Mouse (Mus musculus) CH12F3 (cell line): ENCODE results near the gene Dis3.

Experiments
- in situ Hi-C: fragments of 300-500 bp; cut with MboI; formaldehyde crosslinking; loops from 2 replicates; pipeline ENCODE4 v1.14.3; 2020; ENCODE audit warnings: low sequenced_read_pairs

The Dis3 gene

DNA sequence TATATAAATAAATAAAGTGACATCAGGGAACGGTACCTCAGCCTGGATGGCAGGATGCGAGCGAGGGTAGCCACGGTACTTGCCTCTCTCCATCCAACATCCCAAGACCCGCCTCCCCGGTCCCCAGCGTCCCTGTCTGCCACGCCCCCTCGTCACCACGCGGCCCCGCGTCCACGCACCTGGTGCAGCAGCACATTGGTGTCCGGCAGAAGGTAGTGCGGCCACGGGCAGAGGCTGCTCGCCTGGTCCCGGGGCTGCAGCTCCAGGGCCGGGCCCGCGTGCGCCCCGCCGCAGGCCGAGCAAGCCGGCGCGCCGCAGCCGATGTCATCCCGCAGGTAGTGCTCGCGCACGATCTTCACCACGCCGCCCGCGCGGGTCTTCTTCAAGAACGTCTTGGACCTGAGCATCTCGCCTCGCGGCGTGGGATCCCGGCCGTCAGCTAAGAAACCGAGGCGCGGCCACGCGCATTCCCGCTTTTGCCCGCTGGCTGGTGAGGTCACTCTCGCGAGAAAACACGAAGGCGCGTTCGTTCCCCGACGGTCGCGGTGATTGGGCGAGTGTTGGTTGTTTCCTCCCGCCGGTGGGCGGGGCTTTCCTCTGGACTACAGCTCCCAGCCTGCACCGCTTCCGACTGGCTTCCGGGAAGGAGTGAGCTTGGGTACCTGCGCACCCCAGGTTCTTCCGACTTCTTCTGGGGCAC lies at the start of gene Dis3, which contains the start of gene Pibf1:
Gene Dis3 (minus strand): TSS at position 504 of the 700 bp plus-strand sequence.
Gene Pibf1 (plus strand): TSS at position 158 of the 700 bp plus-strand sequence.
- in situ Hi-C loops = no loop called here

DNA sequence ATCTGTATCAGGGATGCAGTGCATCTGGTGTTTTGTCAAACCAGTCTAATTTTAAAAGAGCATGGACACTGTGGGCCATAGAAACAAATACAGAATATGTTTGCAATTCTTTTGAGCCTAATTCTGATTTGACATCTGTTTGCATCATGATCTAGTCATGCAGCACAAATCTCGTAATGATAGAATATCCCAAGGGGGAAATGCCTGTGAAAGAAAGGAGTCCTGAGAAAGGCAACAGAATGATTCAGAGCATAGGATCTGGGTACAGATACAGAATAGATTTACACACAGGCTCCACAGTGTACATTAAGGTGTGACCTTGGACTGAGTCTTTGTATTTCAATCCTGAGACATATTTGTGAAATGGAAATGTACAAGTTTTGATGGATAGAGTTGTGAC lies 47.3 kb upstream of the Dis3 start:
- in situ Hi-C loops = loop anchor here (25.0 kb wide), 1 partner anchor 465 kb away; no protein-coding TSS in a partner anchor

DNA sequence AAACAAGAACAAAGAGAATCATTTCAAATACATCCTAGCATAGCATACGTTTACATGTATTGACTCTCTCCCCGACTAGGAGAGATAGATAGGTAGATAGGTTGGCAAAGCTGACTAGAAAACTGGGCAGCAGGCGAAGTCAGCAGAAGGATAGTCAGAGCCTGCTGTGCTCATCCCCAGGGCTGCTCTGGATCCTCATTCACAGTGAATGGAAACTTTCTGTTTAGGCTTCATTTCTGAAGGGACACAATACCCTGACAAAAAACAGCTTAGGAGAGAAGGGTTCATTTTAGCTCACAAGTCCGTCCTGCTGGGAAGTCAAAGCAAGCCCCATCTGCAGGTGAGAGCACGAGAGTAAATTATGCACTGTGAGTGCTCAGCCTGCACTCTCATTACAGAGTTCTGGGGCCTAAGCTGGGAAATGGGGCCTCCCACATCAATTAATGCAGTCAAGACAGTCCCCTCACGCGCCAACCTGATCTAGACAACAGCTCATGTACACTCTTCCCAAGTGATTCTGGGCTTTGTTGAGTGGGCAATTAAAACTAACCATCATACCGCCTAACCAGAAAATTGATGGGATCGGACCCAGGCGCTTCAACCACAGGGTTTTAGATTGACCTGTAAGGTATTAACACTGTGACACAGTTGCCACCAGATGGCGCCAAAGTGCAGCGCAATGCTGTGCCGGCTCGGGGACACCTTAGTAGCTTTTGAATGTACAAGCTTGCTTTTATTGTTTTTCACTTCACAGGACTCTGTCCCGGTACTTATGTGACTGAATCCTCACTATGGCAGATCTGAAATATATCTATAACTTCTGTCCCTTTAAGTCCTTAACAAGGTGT lies 42.4 kb upstream of the Dis3 start:
- in situ Hi-C loops = loop anchor here (5.0 to 25.0 kb wide), 2 partner anchors 470 to 750 kb away; no protein-coding TSS in a partner anchor

DNA sequence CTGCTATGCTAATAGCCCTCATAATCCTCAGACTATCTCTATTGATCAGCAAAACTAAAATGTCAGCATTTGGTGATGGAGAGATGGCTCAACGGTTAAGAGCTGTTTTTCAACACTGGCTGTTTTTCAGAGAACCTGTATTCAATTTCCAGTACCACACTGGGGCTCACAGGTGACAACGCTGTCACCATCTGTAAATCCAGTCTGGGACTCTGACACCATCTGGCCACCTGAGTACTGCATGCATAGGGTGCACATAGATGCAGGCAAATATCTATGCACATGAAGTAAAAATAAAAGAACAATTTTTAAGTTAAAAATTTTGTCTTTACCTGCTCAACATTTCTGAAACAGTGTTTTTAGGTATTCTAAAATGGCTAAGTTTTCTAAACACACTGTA lies 40.5 kb upstream of the Dis3 start:
- in situ Hi-C loops = loop anchor here (5.0 to 25.0 kb wide), 2 partner anchors 472 to 752 kb away; no protein-coding TSS in a partner anchor

GRCm38 (mm10) chr14:99136297-99136696 lies 36.7 kb upstream of the Dis3 start:
- in situ Hi-C loops = loop anchor here (25.0 kb wide), 1 partner anchor 476 kb away; no protein-coding TSS in a partner anchor

- in situ Hi-C loops = loop anchor here (25.0 kb wide), 1 partner anchor 477 kb away; no protein-coding TSS in a partner anchor
These were observed 36.2 kb upstream of the Dis3 start for GRCm38 (mm10) chr14:99135761-99136160.

GRCm38 (mm10) chr14:99134048-99134447 lies 34.5 kb upstream of the Dis3 start:
- in situ Hi-C loops = loop anchor here (25.0 kb wide), 1 partner anchor 478 kb away; no protein-coding TSS in a partner anchor

DNA sequence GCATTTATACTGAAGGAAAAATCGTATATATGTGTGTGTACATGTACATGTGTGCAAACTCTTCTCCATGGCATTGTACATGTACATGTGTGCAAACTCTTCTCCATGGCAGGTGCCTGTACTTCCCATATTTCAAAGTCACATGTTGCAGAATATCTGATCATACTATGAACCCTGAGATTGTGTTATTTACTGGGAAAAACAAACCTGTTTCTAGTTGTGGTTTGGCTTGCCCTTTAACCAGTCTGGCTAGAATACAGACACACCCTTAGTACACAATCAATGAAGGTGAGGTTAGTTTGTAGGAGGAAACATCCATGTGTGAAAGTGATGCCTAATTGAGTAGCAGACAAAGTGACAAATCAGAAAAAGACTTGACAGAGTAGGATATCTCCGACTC lies 29.5 kb upstream of the Dis3 start:
- in situ Hi-C loops = loop anchor here (25.0 kb wide), 1 partner anchor 483 kb away; no protein-coding TSS in a partner anchor

DNA sequence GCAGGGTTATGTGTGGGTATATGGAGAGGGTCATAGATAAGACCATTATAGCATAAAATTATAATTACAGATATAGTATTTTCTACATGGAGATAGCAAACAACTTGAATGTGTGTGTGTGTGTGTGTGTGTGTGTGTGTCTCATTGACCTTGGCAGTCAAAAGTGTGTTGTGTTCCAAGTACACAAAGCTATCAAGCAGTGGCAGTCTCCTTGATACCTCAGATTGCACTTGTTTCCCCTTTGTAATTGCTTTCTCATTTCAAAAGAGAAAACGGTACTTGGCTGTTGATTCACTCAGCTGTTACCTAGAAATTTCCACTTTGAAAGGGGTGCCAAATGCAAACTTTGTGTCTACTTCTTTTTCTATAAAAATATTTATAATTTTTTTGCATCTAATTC lies 27.9 kb upstream of the Dis3 start:
- in situ Hi-C loops = loop anchor here (25.0 kb wide), 1 partner anchor 485 kb away; no protein-coding TSS in a partner anchor

DNA sequence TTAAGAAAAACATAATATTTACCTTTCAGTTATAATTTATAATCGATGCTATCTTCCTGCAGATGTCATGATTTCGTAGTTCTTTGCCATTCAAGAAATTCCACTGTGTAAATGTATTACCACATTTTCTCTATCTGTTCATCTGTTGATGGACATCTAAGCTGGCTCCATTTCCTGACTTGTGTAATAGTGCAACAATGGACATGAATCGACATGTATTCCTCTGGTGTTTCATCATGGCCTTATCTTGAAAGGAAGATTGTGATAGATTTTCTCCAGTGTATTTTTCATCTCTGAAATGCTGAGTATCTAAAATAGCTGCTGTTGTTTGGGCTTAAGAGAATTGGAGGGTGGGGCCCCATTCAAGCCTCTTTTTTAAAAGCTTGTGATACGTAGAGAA lies 27.1 kb upstream of the Dis3 start:
- in situ Hi-C loops = loop anchor here (25.0 kb wide), 1 partner anchor 486 kb away; no protein-coding TSS in a partner anchor

GRCm38 (mm10) chr14:99124076-99124475 lies 24.5 kb upstream of the Dis3 start:
- in situ Hi-C loops = no loop called here

GRCm38 (mm10) chr14:99121584-99122339 lies 22.2 kb upstream of the Dis3 start:
- in situ Hi-C loops = no loop called here

DNA sequence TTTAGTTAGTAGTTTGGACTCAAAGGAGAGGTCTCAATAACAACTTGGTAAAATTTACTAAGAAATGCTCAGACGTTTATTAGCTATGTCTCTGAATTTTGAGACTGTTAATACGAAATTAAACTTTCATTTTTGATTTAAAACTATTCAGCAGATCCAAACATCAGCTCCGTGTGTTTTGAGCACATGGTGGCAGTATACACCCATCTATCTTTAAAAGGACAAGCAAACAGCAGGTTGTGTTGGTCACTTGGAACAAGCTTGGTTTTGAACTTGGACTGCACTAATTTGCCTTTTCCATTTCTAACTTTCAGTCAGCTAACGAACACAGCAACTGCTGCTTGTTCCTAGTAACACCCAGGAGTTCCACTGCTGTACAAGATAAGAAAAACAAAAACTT lies 18.0 kb upstream of the Dis3 start:
- in situ Hi-C loops = no loop called here

- in situ Hi-C loops = no loop called here
These were observed 9.2 kb upstream of the Dis3 start for GRCm38 (mm10) chr14:99108762-99109161.

GRCm38 (mm10) chr14:99107631-99108187 lies 8.1 kb upstream of the Dis3 start:
- in situ Hi-C loops = no loop called here

- in situ Hi-C loops = no loop called here
These were observed 7.1 kb upstream of the Dis3 start for GRCm38 (mm10) chr14:99106671-99107070.

DNA sequence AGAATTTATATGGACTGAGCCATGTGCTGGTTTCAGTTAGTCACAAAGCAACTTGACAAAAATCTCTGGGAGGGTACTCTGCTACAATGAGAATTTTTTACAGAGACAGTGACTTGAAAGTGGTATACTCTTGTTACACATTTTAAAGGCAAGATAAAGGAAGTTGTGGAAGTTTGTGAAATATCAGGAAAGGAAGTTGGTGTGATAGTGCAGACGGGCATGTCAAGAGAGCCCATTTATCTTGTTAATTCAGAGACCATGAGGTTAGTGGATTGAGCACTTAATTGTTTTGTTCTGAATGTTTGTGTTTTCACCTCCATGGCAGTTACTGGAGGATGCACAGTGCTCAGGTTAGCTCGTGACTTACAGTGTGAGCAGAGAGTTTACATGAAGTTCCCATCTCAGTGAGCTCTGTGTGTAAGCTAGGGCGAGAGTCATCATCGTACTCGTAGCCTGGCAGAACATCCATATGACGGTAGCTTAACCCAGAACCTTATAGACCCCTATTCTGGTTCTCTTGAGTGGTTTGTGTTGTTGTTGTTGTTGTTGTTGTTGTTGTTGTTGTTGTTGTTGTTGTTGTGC lies 5.1 kb upstream of the Dis3 start:
- in situ Hi-C loops = no loop called here

DNA sequence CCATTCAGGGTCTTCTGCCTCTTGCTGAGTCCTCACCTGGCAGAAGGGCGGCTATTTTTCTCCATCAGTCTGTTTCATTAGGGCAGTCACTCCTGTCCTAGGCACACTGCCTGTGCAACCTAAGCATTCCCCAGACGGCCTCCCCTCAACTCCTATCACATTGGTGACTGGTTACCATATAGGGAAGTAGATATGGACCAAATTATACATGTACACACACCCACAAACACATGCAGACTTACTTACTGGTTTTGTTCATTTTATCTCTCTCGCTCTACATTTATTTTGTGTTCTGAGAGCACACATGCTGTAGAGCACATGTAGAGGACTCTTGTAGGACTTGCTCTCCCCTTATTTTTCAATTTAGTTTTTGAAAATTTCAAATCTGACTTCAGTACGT lies 3.5 kb upstream of the Dis3 start:
- in situ Hi-C loops = no loop called here

DNA sequence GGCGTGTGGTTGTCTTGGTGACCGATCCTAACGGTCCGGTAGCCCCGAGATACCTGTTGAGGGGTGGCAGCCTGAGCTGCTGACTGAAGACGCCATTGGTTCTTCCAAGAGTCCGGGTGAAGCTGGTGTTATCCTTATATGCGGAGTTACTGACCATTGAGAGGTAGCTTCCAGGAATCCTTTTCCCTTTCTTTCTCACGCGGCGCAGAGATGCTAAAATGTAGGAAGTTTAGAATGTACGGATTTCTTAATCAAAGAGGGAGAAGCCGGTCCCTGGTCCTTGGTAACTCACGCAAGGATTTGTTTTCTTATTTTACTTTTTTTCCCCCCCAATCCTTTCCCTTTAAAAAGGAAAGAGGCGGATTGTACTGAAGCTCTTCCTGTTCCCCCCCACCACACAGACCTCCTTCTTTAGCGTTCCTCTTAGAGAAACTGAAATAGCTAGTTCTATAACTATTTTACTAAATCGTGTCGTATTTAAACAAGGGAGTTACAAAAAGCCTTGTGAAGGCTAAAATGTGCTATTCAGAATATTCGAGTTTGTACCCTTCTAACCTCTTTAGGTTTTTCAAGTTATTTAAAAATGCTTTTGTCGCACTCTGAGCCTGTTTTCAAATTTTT lies 507 bp upstream of the Dis3 start:
- in situ Hi-C loops = no loop called here

DNA sequence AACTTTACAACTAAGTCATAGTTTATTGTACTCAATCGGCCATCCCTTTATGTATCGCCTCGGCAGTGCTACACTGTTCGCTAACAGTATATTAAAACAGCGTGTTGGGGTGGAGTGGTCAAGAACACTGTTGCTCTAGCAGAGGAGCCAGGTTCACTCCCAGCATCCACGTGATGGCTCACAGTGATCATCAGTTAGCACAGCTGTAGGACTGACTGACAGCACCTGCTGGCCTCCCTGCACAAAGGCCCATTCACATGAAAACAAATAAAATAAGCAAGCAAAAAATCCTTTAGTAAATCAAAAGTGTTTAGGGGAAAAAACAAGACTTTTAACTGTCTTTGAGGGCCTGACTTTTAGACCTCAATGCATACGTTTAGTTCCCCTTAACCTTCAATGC lies 10.6 kb downstream of the Dis3 start:
- in situ Hi-C loops = no loop called here
